Mouse (Mus musculus) neural tube, embryonic 10.5 days (tissue): Measurements from ENCODE around the gene Tmem255b.

Experiments used
- DNase-seq: peaks from one replicate; pipeline ENCODE4 v3.0.0-alpha.2; 2017; ENCODE audit warnings: low spot score; ENCODE audit errors: extremely low spot score

The Tmem255b gene

DNA sequence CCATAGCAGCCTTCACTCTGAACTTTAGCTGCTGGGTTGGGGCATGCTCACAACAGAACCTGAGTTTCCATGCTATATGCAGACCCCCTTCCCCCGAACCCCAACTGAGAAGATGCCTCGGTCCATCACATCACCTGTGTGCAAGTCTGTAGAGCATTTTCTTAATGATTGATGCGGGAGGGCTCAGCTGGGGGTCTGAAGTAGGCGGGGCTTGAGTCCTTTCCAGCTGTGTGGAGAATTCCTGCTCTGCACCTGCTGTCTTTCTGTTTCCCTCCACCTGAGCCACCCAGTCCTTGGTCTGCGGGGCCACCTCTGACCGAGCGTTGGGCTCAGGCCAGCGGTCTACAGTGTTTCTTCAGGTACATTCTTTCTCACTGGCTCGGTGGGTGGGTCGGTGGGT is at the start of gene Tmem255b:
Gene Tmem255b (plus strand): TSS at position 301 of the 400 bp plus-strand sequence.
- DNase-seq: no peak

DNA sequence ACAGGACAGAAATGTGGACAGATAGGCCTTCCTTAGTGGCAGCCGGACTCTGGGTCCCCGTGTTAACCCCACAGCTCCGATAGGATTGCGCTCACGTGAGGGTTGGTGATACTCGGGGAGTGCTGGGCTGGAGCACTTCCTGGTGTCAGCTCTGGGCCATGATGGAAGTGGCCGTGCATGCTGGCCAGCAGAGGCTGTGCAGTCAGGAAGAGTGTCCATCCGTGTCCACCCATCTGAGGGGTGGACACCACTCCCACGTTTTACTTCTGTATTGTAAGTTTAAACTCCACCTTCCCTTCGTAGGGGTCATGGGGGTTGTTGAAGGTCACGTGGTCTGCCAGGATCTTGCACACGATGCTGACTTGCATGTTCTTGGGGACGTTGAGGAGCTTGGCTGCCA is 48.6 kb upstream of the Tmem255b start:
- DNase-seq: no peak

DNA sequence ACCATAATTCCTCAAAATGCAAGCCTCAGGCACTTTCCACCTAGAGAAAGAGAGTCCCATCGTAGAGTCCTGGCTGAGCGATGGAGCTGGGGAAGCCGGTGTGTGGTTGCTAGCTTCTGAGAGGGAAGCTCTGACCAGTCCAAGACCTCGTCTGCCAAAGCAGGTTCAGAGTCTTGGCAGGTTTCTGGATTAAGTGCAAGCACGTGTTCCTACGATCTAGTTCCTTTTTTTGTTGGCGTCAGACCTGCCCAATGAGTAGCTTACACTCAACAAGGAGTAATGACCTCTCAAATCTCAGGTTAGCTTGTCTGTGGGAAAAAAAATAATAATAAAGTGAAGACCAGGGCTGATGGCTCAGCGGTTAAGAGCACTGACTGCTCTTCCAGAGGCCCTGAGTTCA is 47.3 kb upstream of the Tmem255b start:
- DNase-seq: no peak

DNA sequence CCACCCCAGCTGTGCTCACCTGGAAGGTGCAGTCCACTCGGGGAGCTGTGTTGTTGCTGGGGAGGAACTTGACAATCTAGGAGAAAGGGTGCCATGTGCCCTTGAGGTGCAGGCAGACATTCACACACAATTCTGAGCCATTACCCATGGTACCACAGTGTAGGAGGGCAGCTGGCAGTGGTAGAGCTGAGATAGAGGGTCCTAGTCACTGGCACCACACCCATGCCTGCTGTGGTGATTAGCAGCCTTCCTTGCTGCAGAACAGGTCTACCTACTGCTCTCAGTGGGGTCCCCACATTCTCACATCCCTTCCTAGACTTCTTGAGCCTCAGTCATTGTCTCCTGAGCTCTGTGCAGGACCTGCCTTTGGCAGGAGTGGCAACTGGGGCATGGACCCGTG is 46.2 kb upstream of the Tmem255b start:
- DNase-seq: no peak

DNA sequence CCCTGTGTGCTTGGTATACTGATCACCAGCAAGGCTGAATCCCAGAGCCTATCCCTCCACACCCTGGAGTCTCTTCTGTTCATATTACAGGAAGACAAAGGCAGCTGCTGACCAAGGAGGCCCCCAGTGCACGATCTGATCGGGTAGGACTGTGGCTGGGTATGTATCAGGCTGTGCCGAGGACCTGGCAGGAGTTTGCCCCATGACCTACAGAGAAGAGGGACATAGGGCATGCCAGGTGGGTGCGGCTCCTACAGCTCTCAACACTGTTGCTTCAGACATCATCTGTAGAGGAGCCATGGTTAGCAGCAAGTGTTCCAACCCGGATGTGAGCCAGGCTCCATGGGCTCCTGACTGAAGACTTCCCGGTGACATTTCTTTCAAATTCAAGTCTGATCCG is 41.1 kb upstream of the Tmem255b start:
- no peak for DNase-seq

DNA sequence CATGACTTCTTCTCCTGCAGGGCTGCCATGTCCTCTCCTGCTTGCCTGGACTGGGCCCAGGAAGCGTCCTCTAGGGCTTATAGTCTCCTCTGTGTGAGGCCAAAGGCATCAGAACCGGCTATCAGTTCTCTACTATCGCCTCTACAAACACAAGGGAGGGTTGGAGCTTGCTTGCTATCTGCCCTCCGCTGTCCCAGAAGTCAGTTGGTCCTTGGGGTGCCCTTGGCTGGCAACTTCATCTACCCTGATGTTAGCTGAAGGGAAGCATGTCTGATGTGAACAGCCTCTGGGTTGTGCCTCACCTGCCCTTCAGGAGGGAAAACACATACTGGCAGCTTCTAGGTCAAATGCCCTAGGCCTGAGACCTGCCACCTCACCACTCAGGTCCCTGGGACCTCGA is 38.3 kb upstream of the Tmem255b start, which contains the start of gene Atp4b:
Gene Atp4b (minus strand): TSS at position 101 of the 400 bp plus-strand sequence.
- DNase-seq: no peak

DNA sequence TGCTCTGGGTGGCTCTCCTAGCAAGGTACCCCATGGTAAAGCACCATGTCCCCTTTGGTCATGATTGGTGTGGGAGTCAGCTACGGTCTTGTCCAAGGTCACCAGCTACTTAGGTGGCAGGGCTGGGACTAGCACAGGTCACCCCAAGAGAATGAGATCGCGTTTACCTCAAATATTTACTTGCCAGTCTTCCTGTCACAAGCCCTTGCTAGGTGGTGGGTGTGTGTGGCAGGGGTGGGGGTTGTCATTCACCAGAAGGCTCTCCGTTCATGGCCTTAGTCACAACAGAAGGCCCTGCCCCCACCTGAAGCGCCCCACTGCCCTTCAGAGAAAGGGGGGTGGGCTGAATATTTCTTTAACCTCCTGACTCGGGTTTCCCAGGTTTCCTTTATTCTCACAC is 31.5 kb upstream of the Tmem255b start:
- DNase-seq: no peak

DNA sequence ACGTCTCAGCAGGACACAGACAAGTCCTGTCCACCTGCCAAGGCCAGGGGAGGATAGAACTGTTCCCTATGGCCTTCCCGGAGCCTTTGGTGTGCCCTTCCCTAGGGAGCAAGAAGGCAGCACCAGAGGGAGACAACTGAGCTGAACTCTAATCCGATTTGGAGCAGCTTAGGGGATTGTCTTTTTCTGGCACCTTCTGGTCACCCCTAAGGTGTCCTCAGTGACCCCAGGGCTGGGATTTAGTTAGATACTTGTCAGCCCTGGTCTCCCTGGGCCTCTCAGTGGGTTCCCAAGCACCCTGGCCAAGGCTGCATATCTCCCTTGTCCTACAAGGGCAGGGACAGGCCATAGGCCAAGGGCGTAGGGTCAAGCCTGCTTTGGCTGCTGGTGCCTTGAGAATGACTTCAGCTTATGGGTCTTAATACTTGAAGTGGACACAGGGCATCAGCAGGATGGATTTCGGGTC is 30.3 kb upstream of the Tmem255b start, which contains the start of gene Grk1:
Gene Grk1 (plus strand): TSS at position 416 of the 466 bp plus-strand sequence.
- DNase-seq: no peak

DNA sequence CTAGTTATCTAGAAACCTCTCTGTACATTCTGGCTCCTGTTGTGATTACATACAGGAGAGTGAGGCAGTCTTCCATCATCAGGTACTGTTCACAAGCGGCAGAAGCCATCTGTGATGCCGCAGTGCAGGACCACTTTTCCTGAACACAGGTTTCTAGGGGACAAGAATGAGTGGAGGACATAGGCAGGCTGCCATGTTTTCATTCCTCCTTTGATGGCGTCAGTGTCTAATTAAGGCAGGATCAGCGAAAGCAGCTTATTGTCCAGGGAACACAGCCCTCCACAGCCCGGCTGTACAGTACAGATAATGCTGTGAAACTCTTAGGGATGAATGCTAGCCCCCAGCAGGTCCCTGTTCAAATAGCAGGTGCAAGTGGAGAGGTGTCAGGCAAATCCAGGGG is 29.0 kb upstream of the Tmem255b start:
- DNase-seq: no peak

DNA sequence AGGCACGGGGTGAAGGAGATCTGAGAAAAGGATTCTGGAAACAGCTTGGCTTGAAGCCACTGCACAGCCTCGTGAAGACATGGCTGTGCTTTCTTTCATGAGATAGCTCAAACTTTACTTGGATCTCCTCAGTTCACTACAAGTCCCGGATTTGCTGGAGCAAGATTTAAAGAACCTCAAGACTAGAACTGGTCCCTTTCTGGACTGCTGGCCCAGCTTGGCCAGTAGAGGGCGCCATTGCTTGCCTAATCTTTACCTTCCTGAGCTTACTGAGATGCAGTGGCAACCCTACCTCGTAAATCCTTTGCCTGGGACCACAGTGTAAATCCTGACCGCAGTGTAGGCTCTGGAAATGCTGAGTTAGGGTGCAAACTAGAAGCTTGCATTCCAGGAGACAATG is 23.4 kb upstream of the Tmem255b start:
- DNase-seq: peak; percentile 81

DNA sequence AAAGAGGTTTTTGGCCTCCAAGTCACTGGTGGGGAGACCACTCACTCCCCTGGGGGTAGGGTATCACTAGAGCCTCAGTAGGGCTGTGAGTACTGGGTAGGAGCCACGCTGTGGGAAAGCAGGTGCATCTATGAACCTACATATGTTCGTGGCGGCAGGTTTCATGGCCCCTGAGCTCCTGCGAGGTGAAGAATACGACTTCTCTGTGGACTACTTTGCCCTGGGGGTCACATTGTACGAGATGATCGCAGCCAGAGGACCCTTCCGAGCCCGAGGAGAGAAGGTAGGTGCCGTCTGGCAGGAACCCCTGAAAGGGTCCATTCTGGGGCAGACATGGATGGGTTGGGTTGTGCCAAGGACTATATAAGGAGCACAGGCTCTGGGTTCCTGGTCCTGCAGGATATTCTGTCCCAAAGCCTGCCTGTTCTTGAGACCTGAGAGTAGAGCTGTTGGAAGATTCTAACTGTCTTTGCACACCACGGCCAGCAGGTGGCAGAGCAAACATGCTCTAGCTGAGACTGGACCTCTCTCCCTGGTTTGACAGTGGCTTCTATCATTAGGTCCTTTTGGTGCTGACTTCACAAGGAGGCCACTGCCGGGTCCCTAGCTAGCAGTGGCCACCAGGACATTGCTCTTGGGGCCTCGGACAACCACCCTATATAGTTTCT is 22.0 kb upstream of the Tmem255b start:
- peak; percentile 63 for DNase-seq

DNA sequence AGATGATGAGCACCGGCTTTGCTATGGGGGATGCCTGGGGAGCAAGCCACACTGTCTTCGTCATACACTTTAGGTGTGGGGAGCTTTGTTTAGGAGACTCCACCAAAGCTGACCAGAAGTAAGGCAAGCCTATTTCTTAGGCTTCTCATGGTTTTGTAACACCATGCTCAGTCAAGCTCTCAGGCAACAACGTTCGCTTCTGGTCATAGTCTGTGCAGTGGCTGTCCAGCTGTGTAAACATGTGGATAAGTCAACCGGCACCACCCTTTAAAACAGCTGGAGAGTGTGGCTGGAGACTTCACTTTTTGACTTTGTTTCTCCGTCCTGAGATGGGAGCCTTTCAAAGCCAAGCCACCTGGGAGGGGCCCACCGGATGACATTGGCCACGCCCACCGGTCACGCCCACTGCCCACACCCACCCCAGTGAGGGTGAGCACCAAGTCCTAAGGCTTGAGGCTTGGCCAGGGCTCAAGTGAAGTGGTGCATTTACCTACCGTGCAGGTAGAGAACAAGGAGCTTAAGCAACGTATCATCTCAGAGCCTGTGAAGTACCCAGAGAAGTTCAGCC is 21.1 kb upstream of the Tmem255b start:
- DNase-seq: no peak

DNA sequence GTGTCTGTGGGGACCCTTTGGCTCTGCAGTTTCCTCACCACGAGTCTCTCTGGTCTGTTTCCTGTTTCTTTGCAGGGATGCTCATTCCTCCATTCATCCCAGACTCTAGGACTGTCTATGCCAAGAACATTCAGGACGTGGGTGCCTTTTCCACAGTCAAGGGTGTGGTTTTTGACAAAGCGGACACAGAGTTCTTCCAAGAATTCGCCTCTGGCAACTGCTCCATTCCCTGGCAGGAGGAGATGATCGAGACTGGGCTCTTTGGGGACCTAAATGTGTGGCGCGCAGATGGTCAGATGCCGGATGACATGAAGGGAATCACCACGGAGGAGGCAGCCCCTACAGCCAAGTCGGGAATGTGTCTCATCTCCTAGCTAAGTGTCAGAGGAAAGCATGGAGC is 19.1 kb upstream of the Tmem255b start:
- no peak for DNase-seq

DNA sequence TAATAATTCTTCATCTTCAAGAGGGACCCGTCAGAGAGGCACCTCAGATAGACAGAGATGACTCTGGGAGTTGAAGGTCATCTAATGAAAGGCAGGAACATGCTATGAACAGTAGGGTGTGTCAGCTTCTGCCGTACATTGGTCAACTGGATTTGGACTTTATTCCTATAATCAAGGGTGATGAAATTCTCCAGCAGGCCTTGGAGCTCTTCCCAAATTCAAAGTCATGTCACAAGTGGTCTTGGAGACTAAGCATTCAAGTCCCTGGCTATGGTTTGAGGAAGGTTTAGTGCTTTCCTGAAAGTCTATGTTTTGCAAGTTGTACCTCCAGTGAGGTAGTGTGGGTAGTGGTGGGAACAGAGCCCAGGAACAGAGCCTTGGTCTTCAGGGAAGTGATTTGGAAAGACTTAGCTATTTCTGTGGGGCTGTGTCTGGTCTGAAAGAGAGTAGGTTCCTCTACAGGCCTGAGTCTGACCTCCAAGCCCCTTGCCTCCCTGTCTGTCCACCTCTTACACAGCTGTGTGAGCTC is 15.8 kb upstream of the Tmem255b start:
- DNase-seq: no peak

DNA sequence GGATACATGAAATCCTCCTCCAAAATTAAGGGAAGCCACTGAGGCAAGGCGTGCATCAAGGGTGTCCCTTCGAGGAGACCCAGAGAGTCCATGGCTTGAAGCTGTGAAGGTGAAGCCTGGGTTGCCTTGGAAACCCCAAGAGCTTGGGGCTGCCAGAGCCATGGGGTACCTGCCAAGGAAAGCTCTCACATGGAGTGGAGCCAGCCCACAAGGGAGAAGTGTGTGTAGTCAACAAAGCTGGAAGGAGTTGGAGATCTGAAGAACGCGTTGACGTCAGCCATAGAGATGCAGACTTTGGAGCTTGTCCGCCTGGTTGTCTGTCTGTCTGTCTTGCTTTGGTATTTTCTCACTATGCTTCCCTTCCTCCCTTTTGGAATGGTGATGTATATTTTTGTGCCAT is 14.0 kb upstream of the Tmem255b start:
- DNase-seq: no peak

DNA sequence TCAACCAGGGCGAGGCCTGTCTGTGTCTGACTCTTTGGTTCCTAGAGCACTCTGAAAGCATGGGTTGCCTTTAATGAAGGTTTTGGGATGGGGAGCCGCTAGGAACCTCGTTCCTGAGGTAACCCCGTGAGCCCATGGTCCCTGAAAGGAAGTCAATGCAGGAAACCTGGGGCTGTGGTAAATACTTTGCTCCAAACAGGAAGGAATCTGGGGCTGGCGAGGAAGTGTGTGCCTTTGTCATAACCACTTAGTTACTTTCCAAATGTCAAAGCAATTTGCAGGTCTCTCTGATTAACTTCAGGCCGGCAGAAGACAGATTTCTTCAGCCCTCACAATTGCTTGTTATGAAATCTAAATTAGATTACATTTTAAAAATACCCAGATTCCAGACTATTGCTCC is 7.6 kb upstream of the Tmem255b start:
- DNase-seq: no peak

DNA sequence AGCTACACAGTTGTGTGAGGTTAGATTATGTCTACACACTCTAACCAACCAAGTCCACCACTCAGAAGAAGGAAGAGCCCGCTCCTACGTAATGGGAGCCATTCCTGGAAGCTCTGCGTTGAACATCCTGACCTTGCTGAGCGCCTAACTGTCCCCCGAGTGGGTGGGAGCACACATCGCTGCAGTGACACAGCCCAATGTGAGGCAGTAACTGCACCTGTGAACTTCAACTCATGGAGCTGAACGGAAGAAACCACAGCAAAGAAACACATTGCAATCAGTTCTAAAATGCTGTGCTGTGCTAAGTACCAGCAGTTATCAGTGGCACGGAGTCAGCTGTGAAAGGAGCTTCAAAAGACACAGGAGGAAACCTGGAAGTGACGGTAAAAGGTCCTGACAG is 6.8 kb upstream of the Tmem255b start:
- DNase-seq: no peak

DNA sequence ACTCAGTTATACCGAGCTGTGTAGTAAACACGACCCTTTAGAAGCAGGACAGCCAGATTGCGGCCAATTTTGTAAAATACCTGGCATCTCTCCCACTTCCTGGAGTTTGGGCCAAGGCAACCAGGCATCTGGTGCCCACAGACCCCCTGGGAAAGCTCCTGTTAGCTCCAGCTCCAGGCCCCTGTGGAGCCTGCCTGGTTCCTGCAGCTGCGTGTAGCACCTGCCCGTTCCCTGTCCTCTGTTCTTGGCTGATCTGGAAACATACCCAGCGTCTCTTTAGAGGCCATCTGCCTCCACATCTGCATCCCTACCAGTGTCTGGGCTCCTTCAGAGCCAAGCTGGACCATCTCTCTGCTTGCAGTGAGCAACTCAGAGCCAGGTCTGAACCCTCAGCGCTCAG is 4.6 kb upstream of the Tmem255b start:
- DNase-seq: no peak

DNA sequence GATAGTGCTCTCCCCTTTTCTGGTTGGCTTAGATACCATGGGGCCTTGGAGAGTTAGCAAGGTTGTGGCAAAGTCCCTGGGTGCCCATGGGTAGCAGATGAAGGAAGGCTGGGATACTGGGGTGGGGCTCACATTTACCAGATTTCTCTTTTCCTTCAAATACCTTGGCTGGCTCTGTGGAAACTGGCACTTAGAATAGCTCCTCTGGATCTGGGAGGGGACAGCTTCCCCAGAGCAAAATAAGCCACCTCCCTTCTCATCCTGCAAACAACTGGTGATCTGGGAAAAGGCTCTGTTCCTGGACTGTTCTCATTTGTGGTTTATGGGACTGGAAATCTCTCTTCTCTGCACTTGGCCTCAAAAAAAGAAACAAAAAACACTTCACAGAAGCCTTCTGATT is 4.1 kb upstream of the Tmem255b start:
- no peak for DNase-seq

DNA sequence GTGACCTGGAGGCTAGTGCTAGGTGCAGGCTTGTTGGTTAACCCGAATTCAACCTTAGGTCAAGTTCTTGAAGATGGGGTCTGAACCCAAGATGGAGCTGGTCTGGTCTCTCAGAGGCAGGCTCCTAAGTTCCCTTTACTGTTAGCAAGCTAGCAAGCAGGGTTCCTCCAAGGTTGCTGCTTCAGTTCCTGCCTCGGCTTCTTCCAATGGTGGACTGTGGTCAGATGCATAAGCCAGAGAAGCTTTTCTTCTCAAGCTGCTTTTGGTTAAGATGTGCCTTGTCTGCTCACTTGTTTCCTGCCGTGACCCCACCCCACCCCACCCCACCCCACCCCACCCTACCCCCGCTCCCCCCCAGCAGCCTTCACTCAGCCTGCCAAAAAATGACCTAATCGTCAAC is 1.9 kb upstream of the Tmem255b start:
- DNase-seq: no peak

DNA sequence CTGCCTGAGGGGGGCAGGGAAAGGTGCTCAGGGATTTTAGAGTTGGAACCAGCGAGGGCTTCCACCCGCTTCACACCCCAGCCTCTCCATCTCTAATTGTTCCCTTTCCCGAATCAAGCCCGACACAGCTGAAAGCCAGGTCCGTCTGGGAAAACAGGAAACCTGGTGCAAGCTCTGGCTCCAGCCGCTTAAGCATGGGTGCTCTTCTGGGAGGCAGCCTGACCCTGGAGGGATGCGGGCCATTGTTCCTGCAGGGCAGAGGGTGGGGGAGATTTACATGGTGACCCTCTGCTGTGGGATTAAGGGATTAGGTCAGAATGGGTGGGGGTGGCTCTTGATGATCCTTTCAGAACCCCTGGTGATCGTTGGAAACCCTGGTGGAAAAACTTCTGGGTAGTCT is 1.1 kb downstream of the Tmem255b start:
- no peak for DNase-seq

DNA sequence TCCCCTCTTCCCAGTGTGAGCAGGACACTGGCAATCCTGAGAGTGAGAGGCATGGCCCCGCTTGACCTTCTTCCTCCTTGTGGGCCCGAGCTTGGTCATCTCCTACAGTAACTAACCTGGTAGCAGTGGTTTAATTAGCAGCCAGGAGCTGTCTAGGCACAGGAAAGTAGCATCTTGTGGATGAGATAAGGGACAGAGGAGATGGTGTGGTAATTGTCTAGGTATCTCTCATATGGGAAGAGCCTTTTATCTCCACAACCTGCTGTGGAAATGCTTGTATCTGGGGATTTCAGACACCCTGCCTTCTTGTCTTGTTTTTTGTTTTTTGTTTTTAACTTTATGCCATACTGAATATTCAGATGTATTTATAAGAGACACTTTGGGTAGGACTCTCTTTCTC is 2.5 kb downstream of the Tmem255b start:
- no peak for DNase-seq

DNA sequence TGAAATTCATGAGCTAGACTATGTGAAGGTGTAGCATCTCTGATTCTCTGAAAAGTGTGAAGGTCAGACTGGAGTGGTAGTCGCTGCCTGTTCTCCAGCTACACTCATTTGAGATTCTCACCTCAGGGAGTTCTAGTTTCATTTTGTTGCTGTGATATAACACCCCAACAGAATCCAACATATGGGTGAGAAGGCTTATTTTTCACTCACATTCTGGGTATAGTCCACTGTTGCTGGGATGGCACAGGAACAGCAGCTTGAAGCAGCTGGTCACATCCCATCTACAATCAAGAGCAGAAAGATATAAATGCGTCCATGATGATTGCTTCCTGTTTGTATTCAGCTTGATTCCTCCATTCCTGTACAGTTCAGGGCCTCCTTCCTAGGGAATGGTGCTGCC is 7.2 kb downstream of the Tmem255b start:
- no peak for DNase-seq
